Mouse (Mus musculus): Measurements from ENCODE around the gene Gm28308.

- TF ChIP-seq CTCF (conservative IDR thresholded peaks at IDR 0.05 in 1 of 2, IDR thresholded peaks at IDR 0.05 in 1 of 2; ENCODE audit: low read depth in 2 of 2, low read length in 2 of 2), result no peak
- no peak for TF ChIP-seq GABPA (IDR thresholded peaks at IDR 0.05; ENCODE audit: insufficient replicate concordance, low read depth, low read length)
- no peak for TF ChIP-seq MYC (IDR thresholded peaks at IDR 0.05; ENCODE audit: low read depth, low read length)
- TF ChIP-seq ETS1 (conservative IDR thresholded peaks at IDR 0.05; ENCODE audit: low read depth, low read length), result no peak
- TF ChIP-seq ZKSCAN1 (IDR thresholded peaks at IDR 0.05; ENCODE audit: borderline replicate concordance, low read depth, low read length), result no peak
- TF ChIP-seq CHD1 (IDR thresholded peaks at IDR 0.05; ENCODE audit: low read depth, low read length), result no peak
- no peak for TF ChIP-seq NRF1 (IDR thresholded peaks at IDR 0.05; ENCODE audit: low read depth, low read length)
- no peak for TF ChIP-seq NELFE (IDR thresholded peaks at IDR 0.05; ENCODE audit: low read depth, low read length)
- TF ChIP-seq POLR2A (IDR thresholded peaks at IDR 0.05; ENCODE audit: low read depth, low read length), result no peak
- no peak for TF ChIP-seq MAZ (IDR thresholded peaks at IDR 0.05; ENCODE audit: low read depth, low read length)
- TF ChIP-seq SIN3A (IDR thresholded peaks at IDR 0.05; ENCODE audit: low read length), result no peak
- no peak for TF ChIP-seq JUND (conservative IDR thresholded peaks at IDR 0.05; ENCODE audit: low read depth, low read length)
- TF ChIP-seq MXI1 (IDR thresholded peaks at IDR 0.05; ENCODE audit: low read depth, low read length), result no peak
- no peak for TF ChIP-seq EP300 (IDR thresholded peaks at IDR 0.05; ENCODE audit: low read length)
Observed at GRCm38 (mm10) chr6:52177061-52177735, 35.9 kb downstream of the Gm28308 start, which contains the start of gene 5730596B20Rik.
